Comparison of ENCODE assay signal across 23 mouse cellular contexts in genomic region chr4:47129572-47129971, GRCm38 (mm10). TPM values are rescaled to one million over a fixed set of nuclear protein-coding genes. Genes with fewer than 3 reads are reported as not detected.
DNase-seq lines count a peak whose midpoint lies in the region; ATAC-seq and TF ChIP-seq lines count a peak whose summit lies in the region.
"Had no signal": no experiment of that assay in that cellular context is flagged by ENCODE, and none has a peak within 500 bp of the region (broad histone marks: within the 10 kb centered on the region; RNA-seq: fewer than 3 reads in every experiment).

No protein-coding gene starts in this region.

- H3K4me2 ChIP-seq in lung, postnatal 0 days (replicated peaks; ENCODE audit: low read depth, low read length), result no peak overlapping the region
- H3K4me2 ChIP-seq in stomach, postnatal 0 days (replicated peaks; ENCODE audit: low read depth), result no peak overlapping the region
- H3K4me2 ChIP-seq: hindbrain, embryonic 14.5 days; kidney, embryonic 15.5 days; limb, embryonic 15.5 days; neural tube, embryonic 15.5 days had no signal

- peak; percentile 57 for DNase-seq in gastrocnemius, adult 2 months
- DNase-seq in gastrocnemius, postnatal 10 days, result no peak
- DNase-seq in lung, postnatal 0 days (ENCODE audit: low spot score), result peak; percentile 28
- no peak for DNase-seq in lung, postnatal 10 days
- peak; percentile 67 for DNase-seq in ZHBTc4 (ENCODE audit: low read depth, low spot score)
- no peak for DNase-seq in stomach, postnatal 0 days (ENCODE audit: low spot score)
- DNase-seq in neural tube, embryonic 10.5 days (ENCODE audit: extremely low spot score, low spot score), result no peak
- DNase-seq in left cerebral cortex, postnatal 36 days (ENCODE audit: low spot score in 2 of 2), result no peak
- DNase-seq: adrenal gland, adult 8-10 months; cerebellum, adult 9-10 months; heart, postnatal 14 days; lung, postnatal 14 days; midbrain, embryonic 14.5 days; retina, postnatal 1 day; thymus, postnatal 14 days had no signal

- no peaks in the 10 kb centered on the region for H3K36me3 ChIP-seq in lung, postnatal 0 days (ENCODE audit: insufficient read depth, low read length)
- no peaks in the 10 kb centered on the region for H3K36me3 ChIP-seq in stomach, postnatal 0 days (ENCODE audit: control insufficient read depth, insufficient read depth, low read length)
- H3K36me3 ChIP-seq: embryonic facial prominence, embryonic 10.5 days; G1E; kidney, embryonic 15.5 days; limb, embryonic 15.5 days; neural tube, embryonic 15.5 days had no signal

- TF ChIP-seq EP300 in lung, postnatal 0 days (IDR thresholded peaks at IDR 0.05), result no peak
- no peak for TF ChIP-seq EP300 in stomach, postnatal 0 days (optimal IDR thresholded peaks at IDR 0.05)

- no peak for TF ChIP-seq CTCF in gastrocnemius, adult 2 months (IDR thresholded peaks at IDR 0.05)
- no peak for TF ChIP-seq CTCF in lung, postnatal 0 days (IDR thresholded peaks at IDR 0.05)
- no peak for TF ChIP-seq CTCF in stomach, postnatal 0 days (IDR thresholded peaks at IDR 0.05; ENCODE audit: low read depth)

- H3K27ac ChIP-seq in gastrocnemius, adult 2 months, result peak overlapping the region; percentile 82
- no peak overlapping the region for H3K27ac ChIP-seq in lung, postnatal 0 days (ENCODE audit: low read length)
- H3K27ac ChIP-seq in stomach, postnatal 0 days (replicated peaks), result 0 out of 2 replicates have a peak overlapping the region, but pooled peaks have one; percentile 13
- H3K27ac ChIP-seq: embryonic facial prominence, embryonic 10.5 days; hindbrain, embryonic 14.5 days; kidney, embryonic 15.5 days; limb, embryonic 15.5 days; neural tube, embryonic 15.5 days had no signal

- H3K9ac ChIP-seq in lung, postnatal 0 days (replicated peaks; ENCODE audit: low read depth), result no peak overlapping the region
- no peak overlapping the region for H3K9ac ChIP-seq in stomach, postnatal 0 days (ENCODE audit: low read length)
- H3K9ac ChIP-seq: hindbrain, embryonic 14.5 days; kidney, embryonic 15.5 days; limb, embryonic 15.5 days; neural tube, embryonic 15.5 days had no signal

- intact Hi-C loops in gastrocnemius, adult 2 months (cut with DNase I), result no loop called here
- intact Hi-C loops in left cerebral cortex, postnatal 36 days (cut with DNase I), result no loop called here

- H3K4me3 ChIP-seq in gastrocnemius, adult 2 months, result no peak overlapping the region
- H3K4me3 ChIP-seq in lung, postnatal 0 days (ENCODE audit: low read depth, low read length), result no peak overlapping the region
- H3K4me3 ChIP-seq in stomach, postnatal 0 days (ENCODE audit: low read depth, low read length), result no peak overlapping the region
- H3K4me3 ChIP-seq: embryonic facial prominence, embryonic 10.5 days; erythroblast, embryonic 14.5 days; kidney, embryonic 15.5 days; limb, embryonic 15.5 days; neural tube, embryonic 15.5 days had no signal

- WGBS in lung, postnatal 0 days, result 51% methylated on average over 4 of the region's 4 CpGs
- WGBS in stomach, postnatal 0 days, result 55% methylated on average over 4 of the region's 4 CpGs

- H3K9me3 ChIP-seq in lung, postnatal 0 days (ENCODE audit: low read length), result no peaks in the 10 kb centered on the region
- no peaks in the 10 kb centered on the region for H3K9me3 ChIP-seq in stomach, postnatal 0 days (ENCODE audit: control insufficient read depth, low read length)
- H3K9me3 ChIP-seq: kidney, embryonic 15.5 days; limb, embryonic 15.5 days; neural tube, embryonic 15.5 days had no signal

- no peaks in the 10 kb centered on the region for H3K27me3 ChIP-seq in lung, postnatal 0 days (replicated peaks; ENCODE audit: insufficient read depth, low read length)
- no peaks in the 10 kb centered on the region for H3K27me3 ChIP-seq in stomach, postnatal 0 days (ENCODE audit: control insufficient read depth, insufficient read depth, low read length)
- H3K27me3 ChIP-seq: kidney, embryonic 15.5 days; limb, embryonic 15.5 days; neural tube, embryonic 15.5 days had no signal

- no peaks in the 10 kb centered on the region for H3K4me1 ChIP-seq in lung, postnatal 0 days (ENCODE audit: insufficient read depth, low read depth, low read length)
- H3K4me1 ChIP-seq in stomach, postnatal 0 days (replicated peaks; ENCODE audit: control insufficient read depth, insufficient read depth), result no peaks in the 10 kb centered on the region; the same call in 1 of the 2 replicates
- H3K4me1 ChIP-seq: embryonic facial prominence, embryonic 10.5 days; kidney, embryonic 15.5 days; neural tube, embryonic 15.5 days had no signal

- peak; percentile 40 for ATAC-seq in lung, postnatal 0 days
- ATAC-seq in stomach, postnatal 0 days (ENCODE audit: low FRiP score, low TSS enrichment), result no peak
- ATAC-seq: forebrain, embryonic 14.5 days had no signal

RNA-seq across cellular contexts. Expression of gene Galnt12, which starts 37.9 kb away (rescaled TPM):
- under 1 TPM in 1 of 2 experiments, not detected in 1; 0.17 TPM for total RNA-seq in gastrocnemius, adult 2 months (2021)
- under 1 TPM; 0.72 to 0.73 TPM for total RNA-seq in gastrocnemius, postnatal 10 days (2021)
- polyA plus RNA-seq in lung, postnatal 0 days (2015; fragmentation: Nextera tagmentation; extraction: Ambion mirVana), result 2.9 and 3.2 TPM in 2 replicates
- 57.9 and 59.9 TPM in 2 replicates for polyA plus RNA-seq in stomach, postnatal 0 days (2015; fragmentation: Nextera tagmentation; extraction: Ambion mirVana)
- 1 to 10 TPM in 1 of 2 experiments, under 1 TPM in 1; 0.72 to 1.1 TPM for total RNA-seq in left cerebral cortex, postnatal 36 days (2021)
- total RNA-seq: G1E had no signal
- polyA plus RNA-seq: erythroblast, embryonic 14.5 days; G1E had no signal

Comparison
In these comparisons a context has a peak if more than half of its experiments do, and no peak if none do; other contexts are left out.
1. DNase-seq: peak in gastrocnemius, adult 2 months (single experiment), lung, postnatal 0 days (single experiment) and ZHBTc4 (single experiment); none in gastrocnemius, postnatal 10 days (single experiment), lung, postnatal 10 days (single experiment), stomach, postnatal 0 days (single experiment), neural tube, embryonic 10.5 days (single experiment) and left cerebral cortex, postnatal 36 days (0 of 2).